Mouse (Mus musculus): ENCODE data around the gene Cldn14.

DNA sequence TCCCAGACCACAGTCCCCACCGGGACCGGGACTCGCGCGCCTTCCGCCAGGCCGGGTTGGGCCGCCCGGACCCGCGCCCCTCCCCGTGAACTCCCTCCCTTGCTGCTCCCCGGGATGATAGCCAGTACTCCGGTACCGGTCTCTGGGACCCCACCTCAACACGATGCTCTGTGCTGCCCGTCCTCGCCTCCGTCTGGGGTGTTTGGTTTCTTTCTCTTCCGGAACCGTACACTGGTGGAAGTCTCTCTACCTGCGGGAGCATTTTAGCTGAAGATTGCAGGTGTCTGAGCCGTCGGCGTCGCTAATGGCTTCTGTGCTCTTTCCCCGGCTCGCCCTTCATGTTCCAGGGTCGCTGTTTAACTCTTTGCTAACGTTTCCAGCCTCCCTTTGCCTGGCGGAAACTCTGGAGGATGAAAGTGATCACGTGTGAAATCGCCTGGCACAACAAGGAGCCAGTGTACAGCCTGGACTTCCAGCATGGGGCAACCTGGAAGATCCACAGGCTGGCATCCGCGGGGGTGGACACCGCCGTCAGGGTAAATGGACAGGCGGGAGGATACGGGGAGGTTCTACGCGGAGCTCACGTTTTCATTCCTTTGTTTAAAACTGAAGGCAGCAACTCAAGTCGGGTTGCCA is 124.4 kb downstream of the Cldn14 start:
- TF ChIP-seq MYOD1 (IDR thresholded peaks at IDR 0.05; ENCODE audit: control insufficient read depth, insufficient read length, low read depth) (no peak), CTCF (IDR thresholded peaks at IDR 0.05; ENCODE audit: control insufficient read depth, insufficient read depth, insufficient read length) (no peak), CEBPB (IDR thresholded peaks at IDR 0.05; ENCODE audit: low read depth) (no peak), MYOG (IDR thresholded peaks at IDR 0.05; ENCODE audit: control insufficient read depth, extremely low read depth, insufficient read length) (no peak), MAX (IDR thresholded peaks at IDR 0.05) (no peak)

All from C2C12 (cell line).